Mouse (Mus musculus): ENCODE measurements around the gene Spata2l.

Gene Spata2l

DNA sequence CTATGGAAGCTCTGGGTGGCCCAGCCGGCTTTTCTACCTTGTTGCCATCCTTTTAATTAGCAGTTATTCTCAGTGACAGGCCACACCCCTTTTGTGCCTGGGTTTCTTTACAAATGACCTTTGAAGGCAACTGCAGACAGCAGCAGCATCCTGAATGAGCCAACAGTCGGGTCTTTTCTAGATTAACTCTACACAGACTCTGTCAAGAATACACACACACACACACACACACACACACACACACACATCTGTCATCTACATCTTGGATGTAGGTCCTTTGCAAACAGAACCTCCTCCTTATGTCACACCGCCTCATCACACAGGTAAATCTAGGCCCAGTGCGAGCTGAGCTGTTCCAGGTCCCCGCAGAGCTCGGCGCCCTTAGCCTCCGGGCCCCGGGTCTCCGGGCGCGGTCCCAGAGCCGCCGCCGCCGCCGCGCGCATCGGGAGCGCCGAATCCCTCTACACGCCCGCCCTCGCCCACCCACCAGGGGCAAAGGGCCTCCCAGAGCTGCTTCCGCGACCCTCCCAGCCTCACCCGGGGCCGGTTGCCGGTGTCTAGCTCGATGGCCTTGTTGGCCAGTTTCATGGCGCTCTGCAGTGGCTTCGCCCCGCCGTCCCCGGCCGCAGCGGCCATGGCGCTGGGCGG, 17.5 kb upstream of the Spata2l start:
- no peak for TF ChIP-seq CTCF (conservative IDR thresholded peaks at IDR 0.05; ENCODE audit: low read length)
- no peak for TF ChIP-seq NANOG (IDR thresholded peaks at IDR 0.05; ENCODE audit: borderline replicate concordance, low read length)
- TF ChIP-seq POU5F1 (IDR thresholded peaks at IDR 0.05; ENCODE audit: borderline replicate concordance, low read length): no peak
- H3K9me3 ChIP-seq (ENCODE audit: low read length): no peaks in the 10 kb centered on the region
- peaks cover 25% of the 10 kb centered on the region for H3K4me1 ChIP-seq (replicated peaks; ENCODE audit: low read depth, low read length)
- peaks cover 16% of the 10 kb centered on the region for H3K27me3 ChIP-seq (ENCODE audit: insufficient read depth, low read length)
- peak overlapping the region; percentile 97 for H3K4me3 ChIP-seq (replicated peaks; ENCODE audit: low read length)
- peaks cover 65% of the 10 kb centered on the region for H3K36me3 ChIP-seq (ENCODE audit: insufficient read depth, low read length)

DNA sequence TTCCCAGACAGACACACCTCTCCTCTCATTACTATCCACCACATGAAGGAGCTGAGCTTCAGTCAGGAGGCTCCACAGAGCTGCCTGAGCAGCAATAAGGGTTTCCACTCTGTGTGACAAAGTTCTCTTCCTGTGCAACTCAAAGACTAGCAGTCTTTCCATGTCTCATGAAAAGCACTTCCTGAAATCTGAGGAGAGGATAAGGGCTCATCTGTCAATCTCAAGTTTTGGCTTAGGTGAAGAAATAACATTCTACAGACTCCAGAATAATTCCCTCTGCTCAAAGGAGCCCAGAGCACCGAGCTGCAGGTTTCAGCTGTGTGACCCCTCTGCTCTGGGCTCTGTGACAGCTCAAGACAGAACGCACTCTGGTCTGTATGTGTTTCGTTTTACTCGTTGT, 16.9 kb upstream of the Spata2l start:
- Histone ChIP-seq H3K27me3 (ENCODE audit: insufficient read depth, low read length) (peaks cover 16% of the 10 kb centered on the region), H3K36me3 (ENCODE audit: insufficient read depth, low read length) (peaks cover 65% of the 10 kb centered on the region), H3K4me3 (replicated peaks; ENCODE audit: low read length) (peak overlapping the region; percentile 97), H3K9me3 (ENCODE audit: low read length) (no peaks in the 10 kb centered on the region), H3K4me1 (replicated peaks; ENCODE audit: low read depth, low read length) (peaks cover 19% of the 10 kb centered on the region)
- TF ChIP-seq CTCF (conservative IDR thresholded peaks at IDR 0.05; ENCODE audit: low read length) (no peak), NANOG (IDR thresholded peaks at IDR 0.05; ENCODE audit: borderline replicate concordance, low read length) (no peak), POU5F1 (IDR thresholded peaks at IDR 0.05; ENCODE audit: borderline replicate concordance, low read length) (no peak)

DNA sequence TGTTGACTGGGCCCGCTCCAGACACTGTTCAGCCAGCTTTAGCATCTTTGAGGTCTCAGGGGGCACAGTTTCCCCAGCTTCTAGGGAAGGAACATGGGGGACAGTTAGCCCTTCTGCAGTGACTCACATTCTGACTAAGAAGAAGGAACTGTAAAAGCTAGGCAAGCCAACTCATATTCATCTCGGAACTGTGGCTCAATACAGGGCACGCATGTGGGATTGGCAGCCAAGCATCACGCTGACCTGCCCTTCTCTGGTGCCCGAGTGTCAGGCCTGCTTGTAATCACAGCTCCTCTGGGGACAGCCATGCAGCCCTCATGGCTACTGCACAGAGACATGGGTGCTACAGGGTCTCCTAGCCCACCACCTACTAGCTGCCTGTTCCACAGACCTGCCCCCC, 14.9 kb upstream of the Spata2l start:
- Histone ChIP-seq H3K36me3 (ENCODE audit: insufficient read depth, low read length) (peaks cover 66% of the 10 kb centered on the region), H3K4me1 (replicated peaks; ENCODE audit: low read depth, low read length) (peaks cover 34% of the 10 kb centered on the region), H3K4me3 (replicated peaks; ENCODE audit: low read length) (no peak overlapping the region), H3K9me3 (ENCODE audit: low read length) (no peaks in the 10 kb centered on the region), H3K27me3 (ENCODE audit: insufficient read depth, low read length) (peaks cover 14% of the 10 kb centered on the region)
- TF ChIP-seq POU5F1 (IDR thresholded peaks at IDR 0.05; ENCODE audit: borderline replicate concordance, low read length) (no peak), CTCF (conservative IDR thresholded peaks at IDR 0.05; ENCODE audit: low read length) (no peak), NANOG (IDR thresholded peaks at IDR 0.05; ENCODE audit: borderline replicate concordance, low read length) (no peak)

DNA sequence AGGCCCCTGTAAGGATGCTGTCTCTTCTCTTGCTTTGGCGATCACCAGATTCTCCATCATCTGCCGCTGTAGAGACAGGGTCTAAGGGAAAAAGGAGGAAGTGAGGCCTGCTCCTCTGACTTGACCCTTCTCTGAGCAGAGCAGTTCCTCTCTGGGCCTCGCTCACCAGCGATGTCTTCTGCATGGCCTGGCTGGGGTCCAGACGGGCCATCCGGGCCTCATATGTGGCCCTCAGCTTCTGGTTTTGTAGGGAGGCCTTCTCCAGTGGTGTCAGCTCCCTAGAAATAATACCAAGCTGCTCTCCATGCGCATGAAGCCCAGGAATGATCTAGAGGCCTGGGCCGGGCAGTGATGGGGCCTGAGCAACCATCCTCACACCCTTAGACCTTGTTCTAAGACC, 12.6 kb upstream of the Spata2l start:
- H3K27me3 ChIP-seq (ENCODE audit: insufficient read depth, low read length): no peaks in the 10 kb centered on the region

DNA sequence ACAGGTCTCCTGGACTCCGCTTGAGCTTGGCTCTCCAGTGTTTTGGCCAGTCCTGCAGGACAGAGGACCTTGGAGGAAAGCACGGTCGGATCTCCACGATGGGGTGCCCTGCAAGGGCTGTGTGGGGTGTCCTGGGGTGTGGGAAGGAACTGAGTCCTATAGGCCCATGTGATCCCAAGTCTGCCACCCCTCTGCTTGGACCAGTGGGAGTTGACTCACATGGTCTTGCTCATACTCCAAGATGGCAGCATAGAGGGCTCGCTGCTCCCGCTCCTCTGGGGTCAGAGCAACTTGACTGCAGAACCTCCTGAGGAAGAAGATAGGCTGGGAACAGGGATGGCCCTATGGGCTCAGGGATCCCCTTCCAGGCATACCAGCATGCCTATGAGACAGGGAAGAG, 11.7 kb upstream of the Spata2l start:
- TF ChIP-seq POU5F1 (IDR thresholded peaks at IDR 0.05; ENCODE audit: borderline replicate concordance, low read length) (no peak), NANOG (IDR thresholded peaks at IDR 0.05; ENCODE audit: borderline replicate concordance, low read length) (no peak), CTCF (conservative IDR thresholded peaks at IDR 0.05; ENCODE audit: low read length) (no peak)
- Histone ChIP-seq H3K36me3 (ENCODE audit: insufficient read depth, low read length) (peaks cover 89% of the 10 kb centered on the region), H3K9me3 (ENCODE audit: low read length) (no peaks in the 10 kb centered on the region), H3K4me3 (replicated peaks; ENCODE audit: low read length) (no peak overlapping the region), H3K4me1 (replicated peaks; ENCODE audit: low read depth, low read length) (peaks cover 39% of the 10 kb centered on the region), H3K27me3 (ENCODE audit: insufficient read depth, low read length) (no peaks in the 10 kb centered on the region)

More for the DNA sequence above, 12.6 kb upstream of the Spata2l start:
- no peaks in the 10 kb centered on the region for H3K9me3 ChIP-seq (ENCODE audit: low read length)
- TF ChIP-seq POU5F1 (IDR thresholded peaks at IDR 0.05; ENCODE audit: borderline replicate concordance, low read length): no peak
- no peak for TF ChIP-seq NANOG (IDR thresholded peaks at IDR 0.05; ENCODE audit: borderline replicate concordance, low read length)
- TF ChIP-seq CTCF (conservative IDR thresholded peaks at IDR 0.05; ENCODE audit: low read length): no peak
- no peak overlapping the region for H3K4me3 ChIP-seq (replicated peaks; ENCODE audit: low read length)
- H3K4me1 ChIP-seq (replicated peaks; ENCODE audit: low read depth, low read length): peaks cover 39% of the 10 kb centered on the region
- peaks cover 83% of the 10 kb centered on the region for H3K36me3 ChIP-seq (ENCODE audit: insufficient read depth, low read length)

DNA sequence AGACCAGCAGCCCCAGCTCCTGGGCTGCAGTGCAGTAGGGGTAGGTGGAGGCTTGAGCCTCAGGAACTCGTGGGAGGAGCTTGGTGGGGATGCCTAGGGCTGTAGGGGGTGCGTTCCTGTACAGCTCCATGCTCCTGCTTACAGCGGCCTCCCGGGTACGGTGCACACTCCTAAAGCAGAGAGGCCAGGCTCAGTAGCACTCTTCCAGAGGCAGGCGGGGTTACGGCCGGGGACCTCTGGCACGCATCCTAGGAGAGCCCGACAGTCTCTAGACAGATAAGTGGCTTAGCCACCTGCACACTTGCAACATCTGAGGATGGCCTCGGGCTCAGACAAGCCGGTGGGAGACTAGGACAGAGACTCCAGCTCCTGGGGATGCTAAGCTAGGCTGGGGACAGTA, 9.5 kb upstream of the Spata2l start:
- H3K4me3 ChIP-seq (replicated peaks; ENCODE audit: low read length): peak overlapping the region; percentile 35; the same call in 1 of the 2 replicates
- peaks cover 86% of the 10 kb centered on the region for H3K36me3 ChIP-seq (ENCODE audit: insufficient read depth, low read length)
- no peak for TF ChIP-seq NANOG (IDR thresholded peaks at IDR 0.05; ENCODE audit: borderline replicate concordance, low read length)
- no peak for TF ChIP-seq POU5F1 (IDR thresholded peaks at IDR 0.05; ENCODE audit: borderline replicate concordance, low read length)
- TF ChIP-seq CTCF (conservative IDR thresholded peaks at IDR 0.05; ENCODE audit: low read length): no peak
- H3K4me1 ChIP-seq (replicated peaks; ENCODE audit: low read depth, low read length): peaks cover 38% of the 10 kb centered on the region
- H3K9me3 ChIP-seq (ENCODE audit: low read length): no peaks in the 10 kb centered on the region
- H3K27me3 ChIP-seq (ENCODE audit: insufficient read depth, low read length): no peaks in the 10 kb centered on the region

DNA sequence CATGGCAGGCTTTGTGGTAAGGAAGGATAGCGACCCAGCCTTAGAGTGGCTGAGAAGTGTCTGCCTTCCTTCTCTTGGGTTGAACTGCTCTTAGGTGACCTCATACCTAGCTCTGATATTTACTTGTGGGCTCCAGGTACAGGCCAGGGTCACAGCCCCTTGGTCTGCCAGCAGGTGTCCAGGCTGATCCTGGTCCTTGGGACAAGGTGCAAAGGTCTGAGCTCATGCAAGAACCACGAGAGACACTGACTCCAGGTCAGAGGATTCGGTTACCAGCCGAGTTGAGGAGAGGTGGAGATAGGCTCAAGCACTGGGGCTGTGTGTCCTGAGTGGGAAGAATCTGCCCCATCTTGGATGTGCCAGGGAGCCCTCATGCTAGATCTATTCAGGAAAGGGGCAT, 8.3 kb upstream of the Spata2l start:
- Histone ChIP-seq H3K4me3 (replicated peaks; ENCODE audit: low read length) (no peak overlapping the region), H3K36me3 (ENCODE audit: insufficient read depth, low read length) (peaks cover 74% of the 10 kb centered on the region), H3K9me3 (ENCODE audit: low read length) (no peaks in the 10 kb centered on the region), H3K4me1 (replicated peaks; ENCODE audit: low read depth, low read length) (peaks cover 38% of the 10 kb centered on the region), H3K27me3 (ENCODE audit: insufficient read depth, low read length) (no peaks in the 10 kb centered on the region)
- no peak for TF ChIP-seq POU5F1 (IDR thresholded peaks at IDR 0.05; ENCODE audit: borderline replicate concordance, low read length)
- TF ChIP-seq CTCF (conservative IDR thresholded peaks at IDR 0.05; ENCODE audit: low read length): no peak
- TF ChIP-seq NANOG (IDR thresholded peaks at IDR 0.05; ENCODE audit: borderline replicate concordance, low read length): no peak

DNA sequence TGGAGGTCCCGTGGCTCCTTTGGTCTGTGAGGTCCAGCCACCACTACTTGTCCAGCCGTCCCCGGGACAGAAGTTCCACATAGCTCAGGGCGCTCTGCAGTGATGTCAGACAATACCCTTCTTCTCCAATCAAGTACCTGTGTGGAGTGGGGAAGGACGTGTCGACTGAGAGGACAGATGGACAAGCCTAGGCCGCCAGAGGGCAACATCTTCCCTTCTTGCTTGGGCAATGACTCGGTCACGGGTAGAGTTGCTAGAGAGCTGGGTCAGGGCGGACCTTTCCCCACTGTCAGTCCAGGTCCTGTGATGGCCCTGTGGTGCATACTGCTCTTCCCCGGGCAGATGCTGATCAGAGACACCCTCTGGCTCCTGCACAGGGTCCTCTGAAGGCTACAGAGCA, 7.0 kb upstream of the Spata2l start:
- TF ChIP-seq CTCF (conservative IDR thresholded peaks at IDR 0.05; ENCODE audit: low read length) (no peak), NANOG (IDR thresholded peaks at IDR 0.05; ENCODE audit: borderline replicate concordance, low read length) (no peak), POU5F1 (IDR thresholded peaks at IDR 0.05; ENCODE audit: borderline replicate concordance, low read length) (no peak)

More for the DNA sequence above, 7.0 kb upstream of the Spata2l start:
- H3K4me1 ChIP-seq (replicated peaks; ENCODE audit: low read depth, low read length): peaks cover 38% of the 10 kb centered on the region
- peaks cover 61% of the 10 kb centered on the region for H3K36me3 ChIP-seq (ENCODE audit: insufficient read depth, low read length)
- H3K27me3 ChIP-seq (ENCODE audit: insufficient read depth, low read length): no peaks in the 10 kb centered on the region
- H3K4me3 ChIP-seq (replicated peaks; ENCODE audit: low read length): peak overlapping the region; percentile 10; the same call in 1 of the 2 replicates
- H3K9me3 ChIP-seq (ENCODE audit: low read length): no peaks in the 10 kb centered on the region

All from E14TG2a.4 (cell line).